Mouse (Mus musculus) adrenal gland, postnatal 10 days (tissue): ENCODE data around the gene Yif1a. TPM values are rescaled to one million over a fixed set of nuclear protein-coding genes. Genes with fewer than 3 reads are reported as not detected.
A peak's percentile ranks its signal among the peaks of the same experiment; 100 is the strongest.
"Not testable (repeated sequence)": the region's sequence is repeated elsewhere in the genome, so short reads cannot be mapped to it uniquely, and the experiment has no call there.

ENCODE experiments used
- DNase-seq: peaks from one replicate; pipeline ENCODE4 v3.0.0; 2021; ENCODE audit warnings: mixed read lengths
- total RNA-seq, 2 experiments: library from RNA; stranded (reverse); gene quantifications; 2 replicates each; pipeline ENCODE4 v1.2.3; 2021

The Yif1a gene
- total RNA-seq, 2 experiments from 2014 or later: 88.3 to 96.8 TPM

- peak; percentile 75 for DNase-seq
Observed at GRCm38 (mm10) chr19:5085145-5085863, 3.0 kb upstream of the Yif1a start, which contains the start of gene Tmem151a. Gene Tmem151a, minus strand, starts transcription at chr19:5085531.

GRCm38 (mm10) chr19:5086533-5086932 is 1.8 kb upstream of the Yif1a start:
- DNase-seq: not testable (repeated sequence)

GRCm38 (mm10) chr19:5089324-5089723 is 986 bp downstream of the Yif1a start:
- no peak for DNase-seq

- DNase-seq: no peak
Observed at GRCm38 (mm10) chr19:5092083-5092482, 3.7 kb downstream of the Yif1a start.

- DNase-seq: no peak
Observed at GRCm38 (mm10) chr19:5093481-5094242, 5.3 kb downstream of the Yif1a start.

- peak; percentile 97 for DNase-seq
Observed at GRCm38 (mm10) chr19:5094243-5094632, 5.9 kb downstream of the Yif1a start.

GRCm38 (mm10) chr19:5094746-5095417 is 6.5 kb downstream of the Yif1a start:
- no peak for DNase-seq

- DNase-seq: no peak
Observed at GRCm38 (mm10) chr19:5095887-5096474, 7.6 kb downstream of the Yif1a start.

- no peak for DNase-seq
Observed at GRCm38 (mm10) chr19:5097521-5098362, 9.4 kb downstream of the Yif1a start.

- DNase-seq: peak; percentile 82
Observed at GRCm38 (mm10) chr19:5098363-5099143, 10.2 kb downstream of the Yif1a start, which contains the start of gene Cnih2. Gene Cnih2, minus strand, starts transcription at chr19:5098521.

GRCm38 (mm10) chr19:5106074-5106473 is 17.7 kb downstream of the Yif1a start:
- peak; percentile 46 for DNase-seq

GRCm38 (mm10) chr19:5106731-5107191 is 18.4 kb downstream of the Yif1a start, which contains the start of gene Rab1b:
Gene Rab1b, minus strand, starts transcription at chr19:5107072.
- DNase-seq: peak; percentile 98

- no peak for DNase-seq
Observed at GRCm38 (mm10) chr19:5107556-5108270, 19.4 kb downstream of the Yif1a start.

- no peak for DNase-seq
Observed at GRCm38 (mm10) chr19:5108271-5108575, 19.9 kb downstream of the Yif1a start.

GRCm38 (mm10) chr19:5108702-5109101 is 20.4 kb downstream of the Yif1a start:
- no peak for DNase-seq

- DNase-seq: peak; percentile 52
Observed at GRCm38 (mm10) chr19:5109659-5110453, 21.5 kb downstream of the Yif1a start.

GRCm38 (mm10) chr19:5113783-5114182 is 25.4 kb downstream of the Yif1a start:
- no peak for DNase-seq

GRCm38 (mm10) chr19:5117494-5118383 is 29.4 kb downstream of the Yif1a start:
- DNase-seq: peak; percentile 94
